Mouse (Mus musculus) myocyte (in vitro differentiated cells): Measurements from ENCODE around the gene Olfr279.

ENCODE experiments used
- CEBPB ChIP-seq: IDR thresholded peaks from 2 replicates; pipeline ENCODE4 v1.6.1; 2011; ENCODE audit warnings: mild to moderate bottlenecking, moderate library complexity; ENCODE audit not compliant: poor library complexity, insufficient read depth, severe bottlenecking
- E2F4 ChIP-seq: IDR thresholded peaks from one replicate; pipeline ENCODE4 v1.6.1; 2011; ENCODE audit warnings: mild to moderate bottlenecking, control low read depth, moderate library complexity; ENCODE audit not compliant: insufficient read depth
- MAX ChIP-seq: IDR thresholded peaks from one replicate; pipeline ENCODE4 v1.6.1; 2011; ENCODE audit warnings: low read depth, mild to moderate bottlenecking, control low read depth
- MYOD1 ChIP-seq, 3 experiments: IDR thresholded peaks; one replicate each; pipeline ENCODE4 v1.6.1; 2011; ENCODE audit warnings: control low read depth in 2 of 3, low read depth in 2 of 3, mild to moderate bottlenecking in 2 of 3, moderate library complexity in 1 of 3; ENCODE audit not compliant: insufficient read length in 2 of 3, control insufficient read depth in 1 of 3
- POLR2A ChIP-seq: IDR thresholded peaks from one replicate; pipeline ENCODE4 v1.6.1; 2011; ENCODE audit warnings: low read depth, mild to moderate bottlenecking, control low read depth, moderate library complexity; ENCODE audit not compliant: insufficient read length
- SRF ChIP-seq: IDR thresholded peaks from one replicate; pipeline ENCODE4 v1.6.1; 2011; ENCODE audit warnings: low read depth; ENCODE audit not compliant: control insufficient read depth, insufficient read length
- TCF12 ChIP-seq: IDR thresholded peaks from one replicate; pipeline ENCODE4 v1.6.1; 2011; ENCODE audit warnings: mild to moderate bottlenecking, control low read depth; ENCODE audit not compliant: poor library complexity, insufficient read depth, severe bottlenecking
- USF1 ChIP-seq: IDR thresholded peaks from one replicate; pipeline ENCODE4 v1.6.1; 2011; ENCODE audit warnings: low read depth, mild to moderate bottlenecking, control low read depth, moderate library complexity

DNA sequence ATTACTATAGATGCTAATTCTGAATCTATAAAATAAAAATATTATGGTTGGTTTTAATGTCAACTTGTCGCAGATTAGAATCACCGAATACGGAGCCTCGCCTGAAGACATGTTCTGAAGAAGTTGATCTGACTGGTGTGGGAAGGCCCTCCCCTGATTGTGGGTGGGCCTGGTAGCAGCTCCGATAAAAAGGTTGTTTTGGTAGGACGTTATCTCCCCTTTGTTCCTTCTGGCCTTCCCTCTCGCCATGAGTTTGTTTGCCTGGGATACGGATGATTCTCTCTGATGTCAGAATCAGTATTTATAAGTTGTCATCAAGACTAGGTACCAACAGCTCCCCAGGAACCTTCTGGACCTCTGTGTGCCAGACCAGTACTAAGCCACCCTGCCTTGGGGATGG is 20.0 kb downstream of the Olfr279 start:
- TF ChIP-seq CEBPB (no peak), POLR2A (no peak), SRF (no peak), MAX (no peak), USF1 (no peak), TCF12 (no peak), E2F4 (no peak), MYOD1 (IDR thresholded peaks at IDR 0.05; ENCODE audit: control insufficient read depth in 1 of 3, insufficient read length in 2 of 3, low read depth in 2 of 3) (no peak)
